8 mouse cellular contexts compared by ENCODE assay signal in the genomic region with DNA sequence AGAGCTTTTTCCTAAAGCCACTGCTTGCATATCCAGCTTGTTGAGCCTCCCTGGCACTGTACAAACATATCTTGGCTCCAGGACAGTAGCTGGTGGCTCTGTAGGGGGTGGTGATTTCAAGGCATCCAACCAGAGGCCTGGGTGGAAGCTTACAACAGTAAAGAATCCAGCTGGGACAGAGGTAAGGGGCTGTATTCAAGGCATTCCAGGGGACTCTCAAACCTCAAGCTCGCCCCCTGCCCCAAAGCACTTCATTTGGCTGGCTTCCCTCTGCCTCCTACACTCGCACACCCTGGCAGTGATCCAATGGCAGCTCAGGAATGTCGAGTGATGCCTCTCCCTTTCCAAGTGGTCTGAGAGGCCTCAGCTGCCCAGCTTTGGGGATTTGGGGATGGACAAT. TPM values are rescaled to one million over a fixed set of nuclear protein-coding genes. Genes with fewer than 3 reads are reported as not detected.
DNase-seq lines count a peak whose midpoint lies in the region; ATAC-seq lines count a peak whose summit lies in the region.
"Had no signal": no experiment of that assay in that cellular context is flagged by ENCODE, and none has a peak within 500 bp of the region (broad histone marks: within the 10 kb centered on the region; RNA-seq: fewer than 3 reads in every experiment).

No protein-coding gene starts in this region.

- H3K27ac ChIP-seq in midbrain, embryonic 14.5 days (replicated peaks; ENCODE audit: low read depth, low read length), result no peak overlapping the region
- H3K27ac ChIP-seq in midbrain, embryonic 16.5 days (ENCODE audit: low read length), result no peak overlapping the region
- H3K27ac ChIP-seq in kidney, embryonic 16.5 days (ENCODE audit: low read length), result peak overlapping the region; percentile 32; the same call in 1 of the 2 replicates
- peak overlapping the region; percentile 59; the same call in 1 of the 2 replicates for H3K27ac ChIP-seq in stomach, embryonic 14.5 days (ENCODE audit: low read length)

- H3K9me3 ChIP-seq in midbrain, embryonic 14.5 days (ENCODE audit: control insufficient read depth, low read length), result no peaks in the 10 kb centered on the region
- H3K9me3 ChIP-seq in midbrain, embryonic 16.5 days (replicated peaks; ENCODE audit: control insufficient read depth, low read length, poor library complexity, severe bottlenecking), result no peaks in the 10 kb centered on the region
- H3K9me3 ChIP-seq in kidney, embryonic 16.5 days (ENCODE audit: low read length), result no peaks in the 10 kb centered on the region
- no peaks in the 10 kb centered on the region for H3K9me3 ChIP-seq in stomach, embryonic 14.5 days (ENCODE audit: control insufficient read depth, low read depth, low read length)

- peaks cover 9% of the 10 kb centered on the region for H3K4me1 ChIP-seq in midbrain, embryonic 14.5 days (ENCODE audit: control insufficient read depth, insufficient read depth, low read length)
- H3K4me1 ChIP-seq in midbrain, embryonic 16.5 days (ENCODE audit: control insufficient read depth, insufficient read depth, low read length), result peaks cover 16% of the 10 kb centered on the region
- H3K4me1 ChIP-seq in kidney, embryonic 16.5 days (ENCODE audit: insufficient read depth, low read length), result peaks cover 46% of the 10 kb centered on the region
- peaks cover 28% of the 10 kb centered on the region for H3K4me1 ChIP-seq in stomach, embryonic 14.5 days (ENCODE audit: control insufficient read depth, insufficient read depth, low read length)

- H3K4me2 ChIP-seq in midbrain, embryonic 14.5 days (ENCODE audit: low read length), result no peak overlapping the region
- H3K4me2 ChIP-seq in midbrain, embryonic 16.5 days (ENCODE audit: low read length), result no peak overlapping the region
- no peak overlapping the region for H3K4me2 ChIP-seq in kidney, embryonic 16.5 days (replicated peaks; ENCODE audit: low read depth, low read length)
- H3K4me2 ChIP-seq in stomach, embryonic 14.5 days (replicated peaks; ENCODE audit: low read depth, low read length), result no peak overlapping the region

- WGBS in midbrain, embryonic 14.5 days, result 35% methylated on average over 3 of the region's 3 CpGs
- 15% methylated on average over 3 of the region's 3 CpGs for WGBS in midbrain, embryonic 16.5 days
- 2% methylated on average over 3 of the region's 3 CpGs for WGBS in kidney, embryonic 16.5 days
- WGBS in stomach, embryonic 14.5 days, result 11% methylated on average over 3 of the region's 3 CpGs

- no peaks in the 10 kb centered on the region for H3K36me3 ChIP-seq in midbrain, embryonic 14.5 days (ENCODE audit: control insufficient read depth, insufficient read depth, low read length)
- H3K36me3 ChIP-seq in midbrain, embryonic 16.5 days (ENCODE audit: control insufficient read depth, insufficient read depth, low read length), result no peaks in the 10 kb centered on the region
- H3K36me3 ChIP-seq in kidney, embryonic 16.5 days (ENCODE audit: insufficient read depth, low read length), result no peaks in the 10 kb centered on the region
- no peaks in the 10 kb centered on the region for H3K36me3 ChIP-seq in stomach, embryonic 14.5 days (ENCODE audit: control insufficient read depth, insufficient read depth, low read length)

- peak; percentile 61 for DNase-seq in midbrain, embryonic 14.5 days
- DNase-seq in heart, adult 9 months (ENCODE audit: low spot score in 2 of 2), result peak; percentile 53 to 59
- DNase-seq in frontal cortex, postnatal 36 days (ENCODE audit: low spot score in 2 of 2), result no peak
- DNase-seq in embryo, embryonic 10.5 days (ENCODE audit: low spot score), result no peak

- H3K27me3 ChIP-seq in midbrain, embryonic 14.5 days (ENCODE audit: control insufficient read depth, insufficient read depth, low read length), result no peaks in the 10 kb centered on the region
- H3K27me3 ChIP-seq in midbrain, embryonic 16.5 days (ENCODE audit: control insufficient read depth, insufficient read depth, low read depth, low read length), result no peaks in the 10 kb centered on the region
- no peaks in the 10 kb centered on the region; the same call in 1 of the 2 replicates for H3K27me3 ChIP-seq in kidney, embryonic 16.5 days (ENCODE audit: insufficient read depth, low read length)
- H3K27me3 ChIP-seq in stomach, embryonic 14.5 days (ENCODE audit: control insufficient read depth, insufficient read depth, low read length), result no peaks in the 10 kb centered on the region

- no peak overlapping the region for H3K4me3 ChIP-seq in midbrain, embryonic 14.5 days (replicated peaks; ENCODE audit: low read depth, low read length)
- H3K4me3 ChIP-seq in midbrain, embryonic 16.5 days (ENCODE audit: low read depth, low read length), result no peak overlapping the region
- no peak overlapping the region for H3K4me3 ChIP-seq in kidney, embryonic 16.5 days (ENCODE audit: low read length)
- H3K4me3 ChIP-seq in stomach, embryonic 14.5 days (ENCODE audit: low read depth, low read length), result no peak overlapping the region
- H3K4me3 ChIP-seq: erythroblast, embryonic 14.5 days had no signal

- ATAC-seq in midbrain, embryonic 14.5 days (ENCODE audit: low FRiP score, low TSS enrichment), result no peak
- no peak for ATAC-seq in midbrain, embryonic 16.5 days
- no peak for ATAC-seq in kidney, embryonic 16.5 days (ENCODE audit: low FRiP score, low TSS enrichment)
- ATAC-seq in stomach, embryonic 14.5 days (ENCODE audit: insufficient number of reproducible peaks, insufficient read depth, low FRiP score, low read depth), result no peak

- H3K9ac ChIP-seq in midbrain, embryonic 14.5 days (replicated peaks; ENCODE audit: low read length), result no peak overlapping the region
- no peak overlapping the region for H3K9ac ChIP-seq in midbrain, embryonic 16.5 days (ENCODE audit: low read depth, low read length)
- no peak overlapping the region for H3K9ac ChIP-seq in kidney, embryonic 16.5 days (replicated peaks; ENCODE audit: low read length)
- 0 out of 2 replicates have a peak overlapping the region, but pooled peaks have one; percentile 7 for H3K9ac ChIP-seq in stomach, embryonic 14.5 days (replicated peaks; ENCODE audit: low read depth, low read length)

RNA-seq across cellular contexts. Expression of gene Fads3, which starts 2.5 kb away (rescaled TPM):
- 15.4 and 17.8 TPM in 2 replicates for polyA plus RNA-seq in midbrain, embryonic 14.5 days (2014; fragmentation: Nextera tagmentation; extraction: Ambion mirVana)
- 31.6 and 38.2 TPM in 2 replicates for polyA plus RNA-seq in midbrain, embryonic 16.5 days (2015; fragmentation: Nextera tagmentation; extraction: Ambion mirVana)
- 30.1 and 36.5 TPM in 2 replicates for polyA plus RNA-seq in kidney, embryonic 16.5 days (2015; fragmentation: Nextera tagmentation; extraction: Ambion mirVana)
- polyA plus RNA-seq in stomach, embryonic 14.5 days (2014; fragmentation: Nextera tagmentation; extraction: Ambion mirVana), result 9.1 and 11.2 TPM in 2 replicates

RNA-seq across cellular contexts. Expression of gene Rab3il1, which starts 37.4 kb away (rescaled TPM):
- 13.3 and 19.2 TPM in 2 replicates for polyA plus RNA-seq in midbrain, embryonic 14.5 days (2014; fragmentation: Nextera tagmentation; extraction: Ambion mirVana)
- polyA plus RNA-seq in midbrain, embryonic 16.5 days (2015; fragmentation: Nextera tagmentation; extraction: Ambion mirVana), result 21.4 and 21.8 TPM in 2 replicates
- polyA plus RNA-seq in kidney, embryonic 16.5 days (2015; fragmentation: Nextera tagmentation; extraction: Ambion mirVana), result 32.0 and 34.6 TPM in 2 replicates
- 26.0 and 28.6 TPM in 2 replicates for polyA plus RNA-seq in stomach, embryonic 14.5 days (2014; fragmentation: Nextera tagmentation; extraction: Ambion mirVana)

RNA-seq across cellular contexts. Expression of gene Best1, which starts 37.5 kb away (rescaled TPM):
- 2.1 and 2.5 TPM in 2 replicates for polyA plus RNA-seq in midbrain, embryonic 14.5 days (2014; fragmentation: Nextera tagmentation; extraction: Ambion mirVana)
- polyA plus RNA-seq in midbrain, embryonic 16.5 days (2015; fragmentation: Nextera tagmentation; extraction: Ambion mirVana), result 2.9 TPM in 2 replicates
- 1.4 and 1.9 TPM in 2 replicates for polyA plus RNA-seq in kidney, embryonic 16.5 days (2015; fragmentation: Nextera tagmentation; extraction: Ambion mirVana)
- 0.35 and 0.72 TPM in 2 replicates for polyA plus RNA-seq in stomach, embryonic 14.5 days (2014; fragmentation: Nextera tagmentation; extraction: Ambion mirVana)
- polyA plus RNA-seq: erythroblast, embryonic 14.5 days had no signal

RNA-seq across cellular contexts. Expression of gene Fth1, which starts 58.5 kb away (rescaled TPM):
- 1,308 and 1,477 TPM in 2 replicates for polyA plus RNA-seq in midbrain, embryonic 14.5 days (2014; fragmentation: Nextera tagmentation; extraction: Ambion mirVana)
- polyA plus RNA-seq in midbrain, embryonic 16.5 days (2015; fragmentation: Nextera tagmentation; extraction: Ambion mirVana), result 1,587 and 1,694 TPM in 2 replicates
- polyA plus RNA-seq in kidney, embryonic 16.5 days (2015; fragmentation: Nextera tagmentation; extraction: Ambion mirVana), result 1,651 and 1,666 TPM in 2 replicates
- 1,491 and 1,524 TPM in 2 replicates for polyA plus RNA-seq in stomach, embryonic 14.5 days (2014; fragmentation: Nextera tagmentation; extraction: Ambion mirVana)

Comparison
In these comparisons a context has a peak if more than half of its experiments do, and no peak if none do; other contexts are left out.
1. DNase-seq: peak in midbrain, embryonic 14.5 days (single experiment) and heart, adult 9 months (2 of 2); none in frontal cortex, postnatal 36 days (0 of 2) and embryo, embryonic 10.5 days (single experiment).
2. H3K27ac ChIP-seq: peak in kidney, embryonic 16.5 days (single experiment) and stomach, embryonic 14.5 days (single experiment); none in midbrain, embryonic 14.5 days (single experiment) and midbrain, embryonic 16.5 days (single experiment).